Comparison of ENCODE assay signal across 13 mouse cellular contexts in genomic region chr8:87674157-87674556, GRCm38 (mm10).
DNase-seq lines count a peak whose midpoint lies in the region; ATAC-seq and TF ChIP-seq lines count a peak whose summit lies in the region.
"Had no signal": no experiment of that assay in that cellular context is flagged by ENCODE, and none has a peak within 500 bp of the region (broad histone marks: within the 10 kb centered on the region; RNA-seq: fewer than 3 reads in every experiment).

No protein-coding gene starts in this region.

- intact Hi-C loops in left cerebral cortex, adult 2 months (cut with DNase I), result no loop called here
- intact Hi-C loops in left cerebral cortex, postnatal 4 days (cut with DNase I), result no loop called here

- H3K4me3 ChIP-seq in left cerebral cortex, adult 2 months, result no peak overlapping the region
- no peak overlapping the region for H3K4me3 ChIP-seq in stomach, postnatal 0 days (ENCODE audit: low read depth, low read length)
- H3K4me3 ChIP-seq in kidney, embryonic 16.5 days (ENCODE audit: low read length), result no peak overlapping the region
- H3K4me3 ChIP-seq: erythroblast, embryonic 14.5 days; heart, embryonic 13.5 days; limb, embryonic 15.5 days had no signal

- no peak for TF ChIP-seq EP300 in stomach, postnatal 0 days (optimal IDR thresholded peaks at IDR 0.05)

- DNase-seq in cerebellum, adult 18-20 months, result peak; percentile 60 to 71
- DNase-seq in cerebellum, postnatal 4 days (ENCODE audit: low spot score in 2 of 2), result no peak
- DNase-seq in left cerebral cortex, adult 2 months (ENCODE audit: extremely low spot score in 1 of 2, low spot score in 2 of 2), result no peak
- no peak for DNase-seq in left cerebral cortex, postnatal 4 days
- peak; percentile 24 to 25 for DNase-seq in spleen, postnatal 36 days (ENCODE audit: low spot score in 2 of 2)
- no peak for DNase-seq in spleen, adult 12 weeks (ENCODE audit: low spot score)
- DNase-seq in stomach, postnatal 0 days (ENCODE audit: low spot score), result no peak
- DNase-seq: kidney, adult 8-10 months; right cerebral cortex, postnatal 14 days had no signal

- TF ChIP-seq CTCF in left cerebral cortex, adult 2 months (IDR thresholded peaks at IDR 0.05), result peak; percentile 20
- TF ChIP-seq CTCF in stomach, postnatal 0 days (IDR thresholded peaks at IDR 0.05; ENCODE audit: low read depth), result peak; percentile 43

- H3K36me3 ChIP-seq in stomach, postnatal 0 days (ENCODE audit: control insufficient read depth, insufficient read depth, low read length), result no peaks in the 10 kb centered on the region
- H3K36me3 ChIP-seq in kidney, embryonic 16.5 days (ENCODE audit: insufficient read depth, low read length), result peaks cover 6% of the 10 kb centered on the region; the same call in 1 of the 2 replicates
- H3K36me3 ChIP-seq: heart, embryonic 13.5 days had no signal

- H3K9me3 ChIP-seq in stomach, postnatal 0 days (ENCODE audit: control insufficient read depth, low read length), result no peaks in the 10 kb centered on the region
- H3K9me3 ChIP-seq in kidney, embryonic 16.5 days (ENCODE audit: low read length), result no peaks in the 10 kb centered on the region
- H3K9me3 ChIP-seq: heart, embryonic 13.5 days; limb, embryonic 15.5 days had no signal

- H3K27ac ChIP-seq in left cerebral cortex, adult 2 months, result no peak overlapping the region
- no peak overlapping the region for H3K27ac ChIP-seq in stomach, postnatal 0 days (replicated peaks)
- H3K27ac ChIP-seq in kidney, embryonic 16.5 days (ENCODE audit: low read length), result no peak overlapping the region
- H3K27ac ChIP-seq: heart, embryonic 13.5 days; limb, embryonic 15.5 days had no signal

- 50% methylated on average over 7 of the region's 7 CpGs for WGBS in stomach, postnatal 0 days
- WGBS in kidney, embryonic 16.5 days, result 79% methylated on average over 7 of the region's 7 CpGs

- no peak overlapping the region for H3K4me2 ChIP-seq in stomach, postnatal 0 days (replicated peaks; ENCODE audit: low read depth)
- no peak overlapping the region for H3K4me2 ChIP-seq in kidney, embryonic 16.5 days (replicated peaks; ENCODE audit: low read depth, low read length)
- H3K4me2 ChIP-seq: heart, embryonic 13.5 days; limb, embryonic 15.5 days had no signal

- H3K9ac ChIP-seq in stomach, postnatal 0 days (ENCODE audit: low read length), result no peak overlapping the region
- no peak overlapping the region for H3K9ac ChIP-seq in kidney, embryonic 16.5 days (replicated peaks; ENCODE audit: low read length)
- H3K9ac ChIP-seq: heart, embryonic 13.5 days; limb, embryonic 15.5 days had no signal

- ATAC-seq in stomach, postnatal 0 days (ENCODE audit: low FRiP score, low TSS enrichment), result no peak
- ATAC-seq in kidney, embryonic 16.5 days (ENCODE audit: low FRiP score, low TSS enrichment), result no peak

- H3K27me3 ChIP-seq in stomach, postnatal 0 days (ENCODE audit: control insufficient read depth, insufficient read depth, low read length), result no peaks in the 10 kb centered on the region
- H3K27me3 ChIP-seq in kidney, embryonic 16.5 days (ENCODE audit: insufficient read depth, low read length), result no peaks in the 10 kb centered on the region
- H3K27me3 ChIP-seq: heart, embryonic 13.5 days; limb, embryonic 15.5 days had no signal

- no peaks in the 10 kb centered on the region for H3K4me1 ChIP-seq in stomach, postnatal 0 days (replicated peaks; ENCODE audit: control insufficient read depth, insufficient read depth)
- no peaks in the 10 kb centered on the region for H3K4me1 ChIP-seq in kidney, embryonic 16.5 days (ENCODE audit: insufficient read depth, low read length)
- H3K4me1 ChIP-seq: heart, embryonic 13.5 days; limb, embryonic 15.5 days had no signal

Comparison
In these comparisons a context has a peak if more than half of its experiments do, and no peak if none do; other contexts are left out.
1. DNase-seq: peak in cerebellum, adult 18-20 months (2 of 2) and spleen, postnatal 36 days (2 of 2); none in cerebellum, postnatal 4 days (0 of 2), left cerebral cortex, adult 2 months (0 of 2), left cerebral cortex, postnatal 4 days (single experiment), spleen, adult 12 weeks (single experiment) and stomach, postnatal 0 days (single experiment).